Mouse (Mus musculus) MEL (cell line): ENCODE data around the gene Rrp12.
"Not testable (repeated sequence)": the region's sequence is repeated elsewhere in the genome, so short reads cannot be mapped to it uniquely, and the experiment has no call there.

ENCODE experiments used
- CHD1 ChIP-seq: IDR thresholded peaks from 2 replicates; pipeline ENCODE4 v1.6.1; 2012; ENCODE audit warnings: low read depth, mild to moderate bottlenecking, inconsistent platforms, low read length, improper control_type of control experiment
- CHD2 ChIP-seq: IDR thresholded peaks from 2 replicates; pipeline ENCODE4 v1.6.1; 2011; ENCODE audit warnings: low read length, improper control_type of control experiment
- E2F4 ChIP-seq: IDR thresholded peaks from 2 replicates; pipeline ENCODE4 v1.6.1; 2011; ENCODE audit warnings: low read depth, low read length, improper control_type of control experiment, borderline replicate concordance
- ELF1 ChIP-seq: IDR thresholded peaks from 2 replicates; pipeline ENCODE4 v1.6.1; 2014; ENCODE audit warnings: low read depth, mild to moderate bottlenecking, inconsistent platforms, low read length, improper control_type of control experiment, moderate library complexity
- EP300 ChIP-seq, 2 experiments: IDR thresholded peaks; 2 replicates each; pipeline ENCODE4 v1.6.1; 2011; ENCODE audit warnings: improper control_type of control experiment in 2 of 2, low read length in 2 of 2, low read depth in 1 of 2, mild to moderate bottlenecking in 1 of 2
- GATA1 ChIP-seq: IDR thresholded peaks from 2 replicates; pipeline ENCODE4 v1.6.1; 2011; ENCODE audit warnings: low read depth, low read length, improper control_type of control experiment
- HCFC1 ChIP-seq: IDR thresholded peaks from 2 replicates; pipeline ENCODE4 v1.6.1; 2012; ENCODE audit warnings: low read depth, mild to moderate bottlenecking, inconsistent platforms, low read length, improper control_type of control experiment, moderate library complexity
- POLR2A ChIP-seq, 2 experiments: IDR thresholded peaks; 2 replicates each; pipeline ENCODE4 v1.6.1; 2011 to 2012; ENCODE audit warnings: low read length in 2 of 2, mild to moderate bottlenecking in 2 of 2, control low read depth in 1 of 2, improper control_type of control experiment in 1 of 2, low read depth in 1 of 2, moderate library complexity in 1 of 2; ENCODE audit not compliant: control insufficient read depth in 1 of 2, insufficient read depth in 1 of 2, poor library complexity in 1 of 2
- SIN3A ChIP-seq: IDR thresholded peaks from 2 replicates; pipeline ENCODE4 v1.6.1; 2012; ENCODE audit warnings: low read length, improper control_type of control experiment, inconsistent platforms
- USF1 ChIP-seq: IDR thresholded peaks from 2 replicates; pipeline ENCODE4 v1.6.1; 2014; ENCODE audit warnings: low read depth, mild to moderate bottlenecking, inconsistent platforms, low read length, improper control_type of control experiment, moderate library complexity

- TF ChIP-seq EP300 (IDR thresholded peaks at IDR 0.05; ENCODE audit: low read depth in 1 of 2, low read length in 2 of 2); HCFC1; CHD2; E2F4; ELF1; SIN3A; CHD1; GATA1; USF1: not testable (repeated sequence)
- peak in 1 of 2 experiments; percentile 33; a peak in 1 of 4 replicates for TF ChIP-seq POLR2A (IDR thresholded peaks at IDR 0.05; ENCODE audit: control insufficient read depth in 1 of 2, insufficient read depth in 1 of 2, low read depth in 1 of 2, low read length in 2 of 2, poor library complexity in 1 of 2)
Observed at GRCm38 (mm10) chr19:41847614-41847991, 48.4 kb downstream of the Rrp12 start.
